Mouse (Mus musculus) embryonic facial prominence, embryonic 12.5 days (tissue): Measurements from ENCODE around the gene Gm13871. TPM values are rescaled to one million over a fixed set of nuclear protein-coding genes. Genes with fewer than 3 reads are reported as not detected.
"Not testable (repeated sequence)": the region's sequence is repeated elsewhere in the genome, so short reads cannot be mapped to it uniquely, and the experiment has no call there.

Source experiments
- ATAC-seq: fragments of 200-750 bp; cut with Nextera tagmentation; 2 replicates; pipeline ENCODE4 v1.8.0; 2017; ENCODE audit not compliant: insufficient number of reproducible peaks, insufficient read depth, low FRiP score, low TSS enrichment
- H3K27ac ChIP-seq: fragments of 300-500 bp; sonication (generic); 2 replicates; pipeline ENCODE4 v1.5.1; 2016; ENCODE audit warnings: mild to moderate bottlenecking
- H3K27me3 ChIP-seq: fragments of 300-500 bp; sonication (generic); 2 replicates; pipeline ENCODE4 v1.6.1; 2016; ENCODE audit warnings: mild to moderate bottlenecking, moderate library complexity
- H3K36me3 ChIP-seq: fragments of 300-500 bp; sonication (generic); 2 replicates; pipeline ENCODE4 v1.6.1; 2016; ENCODE audit warnings: mild to moderate bottlenecking
- H3K4me1 ChIP-seq: fragments of 300-500 bp; sonication (generic); 2 replicates; pipeline ENCODE4 v1.6.1; 2016
- H3K4me2 ChIP-seq: fragments of 300-500 bp; sonication (generic); replicated peaks from 2 replicates; pipeline ENCODE4 v1.6.1; 2016; ENCODE audit warnings: mild to moderate bottlenecking, moderate library complexity
- H3K4me3 ChIP-seq: fragments of 300-500 bp; sonication (generic); 2 replicates; pipeline ENCODE4 v1.5.1; 2016; ENCODE audit warnings: mild to moderate bottlenecking
- H3K9ac ChIP-seq: fragments of 300-500 bp; sonication (generic); 2 replicates; pipeline ENCODE4 v1.6.1; 2016; ENCODE audit warnings: mild to moderate bottlenecking, moderate library complexity
- H3K9me3 ChIP-seq: fragments of 300-500 bp; sonication (generic); 2 replicates; pipeline ENCODE4 v1.6.1; 2016; ENCODE audit warnings: mild to moderate bottlenecking, moderate library complexity
- WGBS: fragments of 180-500 bp; shearing (Covaris S2); methylation state at CpG from one replicate; pipeline ENCODE4 v1.1.7; 2016; 5-methylcytosine and 5-hydroxymethylcytosine counted together
- polyA plus RNA-seq: library from polyadenylated mRNA; unstranded; fragments of >200 nt; fragmentation: Nextera tagmentation; extraction: Ambion mirVana; gene quantifications from 2 replicates; pipeline ENCODE4 v1.2.1, GENCODE M21; 2016

The Gm13871 gene
- polyA plus RNA-seq, result not detected in 2 replicates

- H3K27ac ChIP-seq, H3K9me3 ChIP-seq, H3K36me3 ChIP-seq, H3K4me1 ChIP-seq, H3K4me3 ChIP-seq, H3K9ac ChIP-seq, H3K4me2 ChIP-seq, ATAC-seq, H3K27me3 ChIP-seq: not testable (repeated sequence)
- no CpG with 5 or more reads among the region's 4 CpGs for WGBS
Observed at GRCm38 (mm10) chr4:73905853-73906252, at the start of gene Gm13871. Gene Gm13871 (minus strand): TSS chr4:73905953.

GRCm38 (mm10) chr4:73950375-73950896, 44.7 kb upstream of the Gm13871 start, which contains the start of gene 2310002L09Rik:
Gene 2310002L09Rik (minus strand): TSS chr4:73950846.
- ATAC-seq, result no peak
- 57% methylated on average over 8 of the region's 8 CpGs for WGBS
- Histone ChIP-seq H3K9ac (no peak within 1 kb of the TSS), H3K9me3 (no peaks in the 10 kb centered on the region), H3K4me1 (no peaks in the 10 kb centered on the region), H3K4me2 (no peak within 1 kb of the TSS), H3K27me3 (no peaks in the 10 kb centered on the region), H3K27ac (no peak within 1 kb of the TSS), H3K4me3 (no peak within 1 kb of the TSS), H3K36me3 (no peaks in the 10 kb centered on the region)

DNA sequence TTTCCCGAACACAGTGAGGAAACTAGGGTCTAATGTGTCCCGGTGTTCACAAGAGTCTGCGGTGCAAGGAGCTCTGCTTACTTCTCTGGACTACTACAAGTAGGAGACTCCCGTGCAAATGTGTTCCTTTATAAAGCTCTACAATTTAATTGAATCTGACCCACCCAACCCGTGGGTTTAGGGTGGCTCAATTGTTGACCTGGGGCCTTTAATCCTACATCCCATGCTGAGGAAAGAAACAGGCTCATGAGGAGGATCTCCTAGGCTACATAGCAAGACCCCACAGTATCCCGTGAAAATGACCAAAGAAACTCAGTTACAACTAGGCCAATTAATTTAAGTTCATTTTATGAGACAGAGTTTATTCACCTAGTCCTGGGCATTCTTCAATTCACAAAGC, 14.9 kb upstream of the Gm13871 start, which contains the start of gene Gm11756:
Gene Gm11756, minus strand, starts transcription at position 101 of the 400 bp plus-strand sequence.
- H3K9me3 ChIP-seq, H3K4me3 ChIP-seq, H3K9ac ChIP-seq, H3K27ac ChIP-seq, H3K27me3 ChIP-seq, H3K4me1 ChIP-seq, H3K36me3 ChIP-seq, ATAC-seq, H3K4me2 ChIP-seq: not testable (repeated sequence)
- 84% methylated on average over 6 of the region's 6 CpGs for WGBS

GRCm38 (mm10) chr4:73891012-73891411, 14.7 kb downstream of the Gm13871 start, which contains the start of gene Gm11757:
Gene Gm11757 (minus strand): TSS chr4:73891112.
- H3K36me3 ChIP-seq, H3K9ac ChIP-seq, ATAC-seq, H3K27ac ChIP-seq, H3K27me3 ChIP-seq, H3K4me1 ChIP-seq, H3K4me2 ChIP-seq, H3K4me3 ChIP-seq, H3K9me3 ChIP-seq: not testable (repeated sequence)
- WGBS, result no CpG with 5 or more reads among the region's 4 CpGs

DNA sequence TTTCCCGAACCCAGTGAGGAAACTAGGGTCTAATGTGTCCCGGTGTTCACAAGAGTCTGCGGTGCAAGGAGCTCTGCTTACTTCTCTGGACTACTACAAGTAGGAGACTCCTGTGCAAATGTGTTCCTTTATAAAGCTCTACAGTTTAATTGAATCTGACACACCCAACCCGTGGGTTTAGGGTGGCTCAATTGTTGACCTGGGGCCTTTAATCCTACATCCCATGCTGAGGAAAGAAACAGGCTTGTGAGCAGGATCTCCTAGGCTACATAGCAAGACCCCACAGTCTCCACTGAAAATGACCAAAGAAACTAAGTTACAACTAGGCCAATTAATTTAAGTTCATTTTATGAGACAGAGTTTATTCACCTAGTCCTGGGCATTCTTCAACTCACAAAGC, 29.6 kb downstream of the Gm13871 start, which contains the start of gene Gm11758:
Gene Gm11758, minus strand, starts transcription at position 101 of the 400 bp plus-strand sequence.
- H3K4me2 ChIP-seq, H3K9ac ChIP-seq, H3K9me3 ChIP-seq, H3K36me3 ChIP-seq, H3K4me1 ChIP-seq, ATAC-seq, H3K4me3 ChIP-seq, H3K27ac ChIP-seq, H3K27me3 ChIP-seq: not testable (repeated sequence)
- WGBS, result no CpG with 5 or more reads among the region's 4 CpGs

Other genes with a start within 250 kb of the Gm13871 start
- gene Gm11239, start 237.6 kb downstream of the Gm13871 start, polyA plus RNA-seq, result not detected in 2 replicates
- gene Gm428, start 222.4 kb downstream of the Gm13871 start, polyA plus RNA-seq, result not detected in 2 replicates
- 2.4 and 3.6 TPM in 2 replicates for gene Rasef, start 115.0 kb downstream of the Gm13871 start, polyA plus RNA-seq
- not detected in 2 replicates for gene Gm11758, start 29.7 kb downstream of the Gm13871 start, polyA plus RNA-seq
- not detected in 2 replicates for gene Gm11757, start 14.8 kb downstream of the Gm13871 start, polyA plus RNA-seq
- gene Gm11756, start 14.8 kb upstream of the Gm13871 start, polyA plus RNA-seq, result 0.20 and 0.22 TPM in 2 replicates
- 3.3 and 3.4 TPM in 2 replicates for gene 2310002L09Rik, start 44.9 kb upstream of the Gm13871 start, polyA plus RNA-seq
- 5.6 and 6.1 TPM in 2 replicates for gene Frmd3, start 107.5 kb upstream of the Gm13871 start, polyA plus RNA-seq